Mouse (Mus musculus) neutrophil, adult 5-6 weeks (primary cell): ENCODE measurements at regions not wholly inside any gene's neighbourhood (a gene's known extent, or its start where the extent isn't known, plus 50 kb on each side); places are given as distances from the start of the nearest gene placed in this dataset.
"Not testable (repeated sequence)": the region's sequence is repeated elsewhere in the genome, so short reads cannot be mapped to it uniquely, and the experiment has no call there.

Experiments used
- ATAC-seq: fragments of 151-379, 151-347 bp; 2 replicates; pipeline ENCODE4 v1.8.0; 2017; ENCODE audit warnings: mild to moderate bottlenecking, moderate TSS enrichment; ENCODE audit not compliant: insufficient number of reproducible peaks, poor library complexity, low FRiP score, severe bottlenecking; ENCODE audit errors: extremely low read depth

DNA sequence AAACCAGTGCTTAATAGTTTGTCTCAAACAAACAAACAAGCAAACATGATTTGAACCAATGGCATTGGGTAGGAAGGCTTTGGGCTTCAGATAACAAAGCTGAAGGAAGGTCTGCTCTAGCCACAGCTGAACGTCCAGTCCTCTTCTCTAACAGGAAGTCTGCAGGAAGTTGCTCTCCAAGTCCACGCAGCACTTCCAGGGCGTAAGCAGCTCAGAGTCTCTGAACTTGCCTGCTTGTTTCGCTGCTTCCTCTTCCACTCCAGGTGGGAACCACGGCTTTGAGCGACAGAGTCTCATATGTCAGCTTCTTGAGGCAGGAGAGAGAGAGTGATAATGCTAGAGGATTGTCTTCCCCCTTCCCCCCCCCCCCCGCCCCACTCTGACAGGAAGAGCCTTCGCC, 123.6 kb downstream of the Tnfrsf21 start:
- no peak for ATAC-seq

DNA sequence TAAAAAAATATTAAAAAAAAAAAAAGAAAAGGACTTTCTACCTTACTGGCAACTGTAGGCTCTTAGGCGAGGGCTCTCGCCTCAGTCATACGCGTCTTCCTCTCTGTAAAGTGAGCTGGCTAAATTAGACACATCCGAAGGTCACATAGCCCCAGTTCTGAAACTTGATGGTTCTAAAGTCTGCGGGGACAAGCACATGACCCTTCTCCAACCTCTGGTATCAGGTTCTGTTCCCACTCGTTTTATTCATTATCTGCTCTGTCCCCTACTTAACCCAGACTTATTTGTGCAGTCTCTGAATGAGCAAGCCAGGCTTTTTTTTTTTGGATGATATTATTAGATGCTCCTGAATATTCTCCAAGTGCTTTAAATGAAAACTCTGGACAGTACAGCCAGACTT, 125.4 kb downstream of the Tnfrsf21 start:
- ATAC-seq: no peak

DNA sequence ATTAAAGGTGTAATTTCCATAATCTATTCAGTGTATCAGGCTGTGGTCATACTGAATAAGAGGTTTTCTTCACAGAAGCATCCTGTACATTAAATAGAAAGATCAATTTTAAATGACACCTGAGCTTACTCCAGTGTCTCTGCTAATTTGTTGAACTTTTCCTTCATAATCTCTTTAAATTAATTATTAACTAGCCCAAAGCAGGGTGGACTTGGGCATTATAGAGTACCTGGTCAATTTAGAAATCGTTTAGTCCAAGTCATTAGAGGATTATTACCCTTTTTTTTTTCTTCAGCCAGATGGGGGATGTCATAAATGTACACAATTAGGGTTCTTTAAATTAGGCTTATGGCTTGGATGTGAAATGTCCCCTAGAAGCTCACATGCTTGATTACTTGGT, 124.4 kb upstream of the Adgrf1 start:
- ATAC-seq: no peak

DNA sequence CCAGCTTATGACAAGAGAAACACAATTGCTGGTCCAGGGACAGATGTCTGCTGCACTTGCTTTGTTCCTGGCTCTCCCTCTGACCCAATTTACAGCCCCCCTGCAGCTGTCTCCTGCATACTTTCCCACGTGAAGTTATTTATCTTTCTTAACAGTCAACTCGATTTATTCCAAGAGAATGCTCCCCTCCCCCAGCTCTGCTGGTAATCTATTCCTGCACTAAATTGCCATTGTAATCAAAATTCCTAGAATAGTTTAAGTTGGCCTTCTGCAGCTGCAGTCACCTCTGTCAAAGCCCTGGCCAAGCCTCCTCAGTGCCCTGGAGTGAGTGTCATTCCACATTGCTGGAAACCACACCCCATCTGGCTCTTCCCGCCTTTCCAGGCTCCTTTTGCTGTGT, 122.2 kb upstream of the Adgrf1 start:
- no peak for ATAC-seq

DNA sequence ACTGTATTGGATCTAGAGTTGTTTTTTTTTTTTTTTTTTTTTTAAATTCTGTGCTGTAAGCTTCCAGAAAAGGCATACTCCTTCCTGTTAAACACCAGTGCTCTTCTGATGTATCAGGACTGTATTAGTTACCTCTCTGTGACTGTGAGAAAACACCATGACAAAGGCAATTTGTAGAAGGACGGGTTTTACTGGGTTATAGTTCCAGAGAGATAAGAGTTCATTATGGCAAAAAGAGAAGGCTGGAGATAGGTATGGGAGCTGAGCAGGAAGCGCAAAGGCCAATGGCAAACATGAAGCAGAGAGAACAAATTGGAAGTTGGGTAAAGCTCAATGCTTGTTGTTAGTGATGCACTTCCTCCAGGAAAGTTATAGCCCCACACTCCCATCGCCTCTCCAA, 117.5 kb upstream of the Adgrf1 start:
- ATAC-seq: no peak

DNA sequence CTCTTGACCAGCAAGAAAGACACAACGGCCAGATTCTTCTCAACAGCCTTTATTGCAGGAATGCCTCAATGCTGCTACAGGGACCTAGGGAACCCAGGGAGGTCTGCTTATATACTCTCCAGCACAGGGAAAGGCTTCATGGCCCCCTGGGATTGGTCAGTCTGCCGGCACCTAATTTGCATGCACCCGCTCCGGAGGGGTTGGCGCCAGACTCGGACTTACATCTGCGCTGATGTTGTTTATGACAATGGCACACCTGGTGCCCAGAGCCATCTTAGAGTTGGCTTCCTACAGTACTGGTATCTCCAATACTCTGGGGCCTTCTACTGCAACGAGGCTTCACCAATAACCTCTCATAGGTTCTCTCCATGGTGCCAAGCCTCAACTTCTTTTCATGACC, 114.9 kb upstream of the Adgrf1 start:
- not testable (repeated sequence) for ATAC-seq

DNA sequence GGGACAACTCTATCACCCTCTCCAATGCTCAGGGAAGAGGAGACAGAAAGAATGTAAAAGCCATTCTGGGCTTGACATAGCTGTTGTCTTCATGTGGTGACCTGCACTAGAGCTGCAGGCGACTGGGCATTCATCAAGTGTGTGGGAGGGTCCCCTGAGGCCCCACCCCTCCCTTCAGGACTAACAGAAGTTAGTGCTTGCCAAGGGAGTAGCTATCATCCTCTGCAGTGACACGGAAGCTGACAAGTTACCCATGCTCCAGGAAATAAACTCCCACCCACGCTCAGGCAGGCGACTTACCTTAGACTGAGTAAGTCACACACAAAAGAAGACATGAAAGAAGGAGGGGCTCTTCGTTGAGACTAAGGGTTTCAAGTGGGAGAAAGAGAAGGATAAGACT, 114.0 kb upstream of the Adgrf1 start:
- ATAC-seq: no peak

DNA sequence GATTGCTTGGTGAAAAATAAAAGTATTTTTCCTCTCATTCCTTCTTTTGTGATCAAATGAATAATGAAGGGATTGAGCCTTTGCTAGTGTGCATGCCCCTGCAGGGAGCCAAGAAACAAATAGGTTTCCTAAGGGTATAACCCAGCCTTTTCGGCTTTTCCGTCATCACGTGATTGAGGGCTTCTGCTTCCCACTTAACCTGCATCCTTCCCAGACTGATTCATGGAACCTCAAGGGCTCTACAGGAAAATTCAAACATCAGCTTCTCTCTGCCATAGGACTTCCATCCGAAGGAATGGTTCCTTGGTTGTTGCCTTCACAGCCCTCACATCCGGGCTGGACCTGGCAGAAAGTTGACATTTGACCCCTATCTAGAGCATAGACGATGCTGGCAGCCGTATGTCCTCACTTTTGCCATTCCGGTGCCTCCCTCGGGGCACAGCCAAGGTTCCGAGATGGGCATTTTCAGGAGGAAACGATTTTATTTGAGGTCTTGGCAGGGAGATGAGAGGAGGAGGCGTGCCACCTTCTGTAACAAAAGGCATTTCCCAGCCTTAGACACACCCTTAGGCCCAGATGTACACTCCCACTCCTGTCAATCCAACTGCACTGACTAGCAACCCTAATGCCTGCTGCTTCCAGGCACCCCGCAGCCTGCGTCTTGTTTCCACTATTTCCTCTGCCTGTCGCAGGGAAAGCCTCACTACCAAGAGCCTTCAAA, 112.2 kb upstream of the Adgrf1 start:
- no peak for ATAC-seq

DNA sequence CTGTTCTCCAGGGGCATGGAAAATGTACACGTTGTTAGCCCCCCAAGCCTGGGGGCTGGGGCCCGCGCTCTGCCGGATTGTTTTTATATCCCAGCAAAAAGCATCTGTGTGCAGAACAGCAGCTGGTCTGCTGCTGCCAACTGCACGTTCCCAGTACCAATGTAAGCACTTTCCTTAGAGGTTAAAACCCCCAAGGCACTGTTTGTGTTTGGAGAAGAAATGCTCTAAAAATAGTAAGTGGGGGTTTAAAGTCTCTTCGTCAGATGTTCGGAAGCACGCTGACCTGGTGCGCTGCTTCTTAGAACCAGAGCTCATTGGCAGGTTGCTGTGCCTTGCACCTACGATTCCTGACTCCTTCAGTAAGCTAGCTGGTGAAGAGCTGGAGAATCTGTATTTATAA, 111.4 kb upstream of the Adgrf1 start:
- ATAC-seq: no peak

DNA sequence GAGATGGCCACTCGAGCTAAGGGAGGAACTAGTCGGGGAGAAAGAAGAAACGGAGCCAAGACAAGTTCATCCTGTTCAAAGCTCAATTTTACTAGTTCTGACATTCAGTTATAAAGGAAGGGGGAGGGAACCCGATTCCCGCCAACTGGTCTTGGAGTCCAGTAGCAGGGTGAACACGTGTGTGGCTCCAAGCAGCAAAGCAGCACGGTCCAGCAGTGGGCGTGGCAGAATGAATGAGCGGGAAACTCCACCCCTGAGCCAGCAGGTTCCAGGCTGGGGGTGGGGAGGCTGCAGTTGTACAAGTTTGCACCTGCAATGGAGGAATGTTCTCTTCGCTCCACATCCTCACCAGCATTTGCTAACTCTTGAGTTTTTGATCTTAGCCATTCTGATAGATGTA, 108.8 kb upstream of the Adgrf1 start:
- not testable (repeated sequence) for ATAC-seq

DNA sequence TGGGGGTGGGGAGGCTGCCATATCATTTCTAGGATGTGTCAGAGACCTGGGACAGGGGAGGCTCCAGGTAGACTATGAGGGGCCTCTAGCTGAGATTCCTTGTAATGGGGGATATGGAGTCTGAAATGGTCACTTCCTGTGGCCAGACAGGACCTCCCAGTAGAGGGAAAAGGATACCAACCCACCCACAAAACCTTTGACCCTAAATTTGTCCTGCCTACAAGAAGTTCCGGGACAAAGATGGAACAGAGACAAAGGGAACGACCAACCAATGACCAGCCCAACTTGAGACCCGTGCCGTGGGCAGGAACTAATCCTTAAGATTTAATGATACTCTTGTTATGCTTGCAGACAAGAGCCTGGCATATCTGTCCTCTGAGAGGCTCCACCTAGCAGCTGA, 107.0 kb upstream of the Adgrf1 start:
- no peak for ATAC-seq

DNA sequence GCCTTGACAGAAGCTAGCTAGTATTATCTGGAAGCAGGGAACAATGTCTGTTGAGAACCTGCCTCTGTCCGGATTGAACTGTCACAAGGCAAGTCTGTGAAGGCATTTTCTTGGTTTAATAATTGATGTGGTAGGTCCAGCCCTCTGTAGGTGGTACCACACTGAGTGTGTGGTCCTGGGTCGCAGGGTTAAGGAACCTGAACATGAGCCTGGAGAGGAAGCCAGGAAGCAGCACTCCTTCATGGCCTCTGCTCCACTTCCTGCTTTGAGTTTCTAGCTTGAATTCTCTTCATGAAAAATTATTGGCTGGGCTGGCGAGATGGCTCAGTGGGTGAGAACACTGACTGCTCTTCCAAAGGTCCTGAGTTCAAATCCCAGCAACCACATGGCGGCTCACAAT, 104.0 kb upstream of the Adgrf1 start:
- no peak for ATAC-seq

DNA sequence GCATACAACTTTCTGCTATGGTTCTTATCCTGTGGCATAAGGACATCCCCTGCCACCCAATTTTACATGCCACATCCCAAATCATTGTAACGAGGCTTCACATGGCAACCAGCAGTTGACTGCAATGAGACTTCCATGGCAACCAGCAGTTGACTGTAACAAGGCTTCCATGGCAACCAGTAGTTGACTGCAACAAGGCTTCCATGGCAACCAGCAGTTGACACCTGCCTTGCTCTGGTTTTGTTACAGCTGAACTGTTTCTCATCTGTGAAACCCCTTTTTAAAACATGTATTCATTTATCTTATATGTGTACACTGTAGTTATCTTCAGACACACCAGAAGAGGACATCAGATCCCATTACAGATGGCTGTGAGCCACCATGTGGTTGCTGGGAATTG, 100.7 kb upstream of the Adgrf1 start:
- no peak for ATAC-seq

DNA sequence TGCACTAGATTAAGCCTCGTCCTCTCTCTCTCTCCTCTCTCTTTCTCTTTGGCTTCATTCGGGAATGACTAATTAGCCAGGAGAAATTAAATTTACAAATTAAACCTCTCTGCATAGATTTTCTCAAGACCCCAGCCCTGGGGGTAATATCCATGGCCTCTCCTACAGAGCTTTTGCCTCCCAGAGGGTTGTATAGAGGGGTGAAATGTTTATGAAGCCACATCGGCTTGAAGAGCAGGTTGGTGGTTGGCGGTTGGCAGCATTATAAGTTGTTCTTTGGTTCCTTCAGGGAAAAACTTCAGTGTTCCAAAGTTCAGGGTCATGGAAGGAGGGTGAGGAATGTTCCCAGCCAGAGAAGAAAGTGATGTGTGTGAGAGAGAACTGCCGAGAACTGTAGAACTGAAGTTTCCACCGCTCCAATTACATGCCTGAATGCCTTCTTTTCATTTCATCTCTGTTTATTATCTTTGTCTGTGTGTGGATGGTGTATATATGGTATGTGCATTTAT, 97.4 kb upstream of the Adgrf1 start:
- ATAC-seq: no peak

DNA sequence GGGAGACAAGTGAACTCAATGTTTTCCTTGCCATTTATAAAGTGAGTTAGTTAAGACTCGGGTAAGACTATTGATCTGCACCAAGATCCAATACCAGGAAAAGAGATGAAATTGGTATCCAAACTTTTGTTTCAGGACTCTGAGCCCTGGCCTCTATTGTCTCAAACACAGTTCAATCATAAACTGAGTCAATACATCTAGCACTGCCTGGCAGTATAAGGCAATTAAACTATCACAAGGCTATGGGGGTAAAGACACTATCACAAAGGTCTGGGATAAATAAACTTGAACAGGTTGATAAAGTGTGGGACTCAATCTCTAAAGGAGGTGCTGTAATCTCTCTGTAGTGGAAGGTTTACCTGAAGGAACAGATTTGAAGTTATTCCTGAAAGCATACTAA, 95.3 kb upstream of the Adgrf1 start:
- no peak for ATAC-seq

DNA sequence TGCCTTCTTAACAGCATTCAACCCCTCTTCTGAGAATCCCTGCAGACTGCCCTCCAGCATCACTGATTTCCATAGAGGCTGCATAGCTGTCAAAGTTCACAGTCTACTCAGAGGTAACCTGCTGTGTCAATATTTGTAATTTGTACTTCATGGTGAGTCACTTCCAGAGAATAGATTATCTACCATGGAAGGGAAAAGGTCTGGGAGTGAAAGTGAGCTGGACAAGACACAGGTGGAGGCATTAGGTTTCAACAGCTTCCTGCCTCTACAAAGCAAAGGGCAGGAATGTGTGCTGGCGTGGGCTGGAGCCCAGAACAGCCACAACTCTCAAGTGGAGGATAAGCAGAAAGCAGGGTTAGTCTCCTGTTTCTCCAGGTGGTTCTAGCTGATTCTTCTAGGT, 92.9 kb upstream of the Adgrf1 start:
- ATAC-seq: no peak

DNA sequence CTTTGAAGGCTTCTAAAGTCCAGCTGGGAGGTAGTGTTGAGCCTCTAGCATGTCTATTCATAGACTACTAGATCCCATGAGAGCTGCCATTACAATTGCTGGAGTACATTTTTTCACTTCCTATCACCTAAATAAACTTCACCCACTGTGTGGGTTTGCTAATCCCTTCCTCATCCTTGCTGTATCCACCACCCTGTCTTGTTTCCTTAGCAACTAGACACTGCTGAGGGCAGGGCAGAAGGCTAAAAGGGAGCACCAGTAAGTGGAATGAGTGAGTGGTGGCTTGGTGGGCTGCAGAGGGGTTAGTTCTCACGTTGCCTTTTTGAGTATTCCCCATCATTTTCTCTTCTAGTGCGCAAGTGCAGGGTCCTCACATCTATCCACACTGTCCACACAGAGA, 80.1 kb upstream of the Adgrf1 start:
- no peak for ATAC-seq

DNA sequence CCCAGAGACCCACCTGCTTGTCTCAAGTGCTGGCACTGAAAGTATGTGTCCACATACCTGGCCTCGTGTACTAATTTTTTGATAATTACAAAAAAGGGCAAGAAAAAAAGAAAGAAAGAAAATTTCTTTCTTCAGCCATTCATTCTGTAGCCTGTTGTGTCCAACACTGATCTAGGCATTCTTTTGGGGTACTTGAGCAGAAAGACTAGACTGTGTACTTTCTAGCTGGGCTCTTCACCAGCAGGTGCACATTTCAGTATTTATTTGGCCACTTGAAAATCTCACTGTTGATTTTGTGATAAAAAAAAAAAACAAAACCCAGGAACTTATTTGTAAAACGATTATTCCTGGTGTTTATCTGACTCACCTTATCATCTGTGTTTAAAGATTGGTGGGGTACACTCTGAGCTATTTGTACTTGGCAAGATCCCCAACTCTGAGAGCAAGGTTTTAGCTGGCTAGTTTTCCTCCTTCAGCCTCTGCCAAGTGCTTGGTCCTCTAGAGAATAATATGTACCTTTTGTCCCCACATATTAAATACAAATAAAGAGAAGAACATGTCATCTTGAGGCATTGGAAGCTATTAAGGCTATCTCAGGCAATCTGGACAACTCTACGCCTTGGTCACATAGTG, 79.2 kb upstream of the Adgrf1 start:
- no peak for ATAC-seq

DNA sequence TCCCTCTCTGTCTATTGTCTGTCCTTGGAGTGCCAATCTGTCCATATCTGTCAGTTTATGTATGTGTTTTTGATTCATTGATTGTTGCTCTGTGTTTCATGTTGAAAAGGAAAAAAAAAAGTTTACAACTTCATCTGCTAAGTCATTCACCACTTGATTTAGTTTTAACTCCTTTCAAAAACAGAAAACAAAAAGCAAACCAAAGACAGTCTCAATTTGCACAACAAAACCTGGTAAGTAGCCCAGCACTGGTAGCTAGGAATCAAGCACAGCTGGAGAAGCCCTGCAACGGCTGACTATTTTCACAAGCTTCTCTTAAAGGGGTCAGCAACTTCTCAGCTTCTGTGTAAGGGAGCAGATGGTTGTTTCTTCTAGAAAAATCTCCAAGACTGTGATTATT, 72.9 kb upstream of the Adgrf1 start:
- ATAC-seq: no peak

DNA sequence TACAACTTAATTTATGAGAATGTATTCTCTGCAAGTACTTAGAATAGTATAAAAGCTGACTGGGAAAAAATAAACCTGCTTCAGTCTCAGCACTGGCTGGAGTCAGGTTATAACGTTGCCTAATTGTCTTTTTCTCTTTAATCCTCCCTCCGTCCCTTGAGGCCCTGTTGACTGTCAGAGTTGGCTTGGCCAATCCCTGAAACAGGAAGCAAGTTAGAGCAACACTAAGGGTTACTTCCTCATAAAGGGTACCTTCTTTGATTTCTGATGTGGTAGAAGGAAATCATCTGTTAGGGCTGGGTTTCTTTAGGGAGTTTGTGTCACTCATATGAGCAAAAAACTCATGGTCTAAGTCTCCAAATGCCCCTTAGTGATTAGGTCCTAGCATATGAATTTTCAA, 69.3 kb upstream of the Adgrf1 start:
- ATAC-seq: peak; percentile 90
